Mouse (Mus musculus) megakaryocyte, embryonic 14.5 days (primary cell): Measurements from ENCODE around the gene Atoh8. TPM values are rescaled to one million over a fixed set of nuclear protein-coding genes. Genes with fewer than 3 reads are reported as not detected.

Experiments used
- H3K27me3 ChIP-seq: replicated peaks from 2 replicates; pipeline ENCODE3; 2012; ENCODE audit warnings: inconsistent platforms
- H3K36me3 ChIP-seq: replicated peaks from 2 replicates; pipeline ENCODE3; 2012; ENCODE audit warnings: low read length, inconsistent platforms, mixed read lengths
- H3K4me1 ChIP-seq: 2 replicates; pipeline ENCODE4 v1.6.1; 2012; ENCODE audit warnings: inconsistent platforms
- H3K4me3 ChIP-seq: replicated peaks from 2 replicates; pipeline ENCODE3; 2012; ENCODE audit warnings: moderate library complexity, mild to moderate bottlenecking, inconsistent platforms
- H3K9me3 ChIP-seq: 2 replicates; pipeline ENCODE4 v1.6.1; 2012; ENCODE audit warnings: inconsistent platforms
- FLI1 ChIP-seq: IDR thresholded peaks from 2 replicates; pipeline ENCODE4 v1.6.1; 2012; ENCODE audit warnings: low read length, inconsistent platforms, mixed read lengths
- GATA1 ChIP-seq: IDR thresholded peaks from 3 replicates; pipeline ENCODE4 v1.6.1; 2012; ENCODE audit warnings: mixed read lengths, low read length, inconsistent platforms, borderline replicate concordance
- polyA plus RNA-seq: library from polyadenylated mRNA; stranded (reverse); fragments of >175 nt; gene quantifications from 2 replicates; pipeline ENCODE4 v1.2.3, GENCODE M21; 2012; ENCODE audit warnings: low replicate concordance; ENCODE audit not compliant: insufficient read depth

The Atoh8 gene
- polyA plus RNA-seq, 1 experiment, result 51.0 TPM

- Histone ChIP-seq H3K9me3 (no peaks in the 10 kb centered on the region), H3K4me1 (peaks cover 100% of the 10 kb centered on the region), H3K4me3 (no peak overlapping the region), H3K27me3 (no peaks in the 10 kb centered on the region), H3K36me3 (peaks cover 16% of the 10 kb centered on the region)
- TF ChIP-seq GATA1 (no peak), FLI1 (no peak)
Observed at GRCm38 (mm10) chr6:72272161-72272696, 36.9 kb upstream of the Atoh8 start.

GRCm38 (mm10) chr6:72270952-72271519, 35.7 kb upstream of the Atoh8 start:
- H3K27me3 ChIP-seq, result no peaks in the 10 kb centered on the region

DNA sequence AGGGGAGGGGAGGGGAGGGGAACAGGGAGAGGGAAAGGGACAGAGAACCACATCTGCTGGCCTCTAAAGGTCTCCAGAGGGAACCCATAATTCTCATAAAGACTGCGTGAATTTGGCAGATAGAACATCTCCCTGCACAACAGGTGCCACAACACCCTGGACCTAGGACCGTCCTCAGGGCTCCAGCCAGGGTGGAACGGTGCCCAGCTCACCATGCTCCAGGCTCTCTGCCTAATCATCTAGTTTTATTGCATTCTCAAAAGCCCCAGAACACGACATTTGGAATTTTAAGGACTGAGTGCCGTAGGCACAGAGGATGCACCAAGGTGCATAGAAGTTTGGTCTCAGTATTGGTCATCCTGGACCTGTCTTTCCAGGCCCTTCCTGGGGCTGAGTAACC, 34.9 kb upstream of the Atoh8 start:
- Histone ChIP-seq H3K4me1 (peaks cover 100% of the 10 kb centered on the region), H3K9me3 (no peaks in the 10 kb centered on the region), H3K4me3 (no peak overlapping the region), H3K27me3 (no peaks in the 10 kb centered on the region), H3K36me3 (peaks cover 10% of the 10 kb centered on the region)
- no peak for TF ChIP-seq FLI1
- TF ChIP-seq GATA1, result no peak

More at GRCm38 (mm10) chr6:72270952-72271519, 35.7 kb upstream of the Atoh8 start:
- TF ChIP-seq GATA1, result no peak
- TF ChIP-seq FLI1, result no peak
- no peaks in the 10 kb centered on the region for H3K9me3 ChIP-seq
- peaks cover 10% of the 10 kb centered on the region for H3K36me3 ChIP-seq
- H3K4me1 ChIP-seq, result peaks cover 100% of the 10 kb centered on the region
- H3K4me3 ChIP-seq, result peak overlapping the region; percentile 16

DNA sequence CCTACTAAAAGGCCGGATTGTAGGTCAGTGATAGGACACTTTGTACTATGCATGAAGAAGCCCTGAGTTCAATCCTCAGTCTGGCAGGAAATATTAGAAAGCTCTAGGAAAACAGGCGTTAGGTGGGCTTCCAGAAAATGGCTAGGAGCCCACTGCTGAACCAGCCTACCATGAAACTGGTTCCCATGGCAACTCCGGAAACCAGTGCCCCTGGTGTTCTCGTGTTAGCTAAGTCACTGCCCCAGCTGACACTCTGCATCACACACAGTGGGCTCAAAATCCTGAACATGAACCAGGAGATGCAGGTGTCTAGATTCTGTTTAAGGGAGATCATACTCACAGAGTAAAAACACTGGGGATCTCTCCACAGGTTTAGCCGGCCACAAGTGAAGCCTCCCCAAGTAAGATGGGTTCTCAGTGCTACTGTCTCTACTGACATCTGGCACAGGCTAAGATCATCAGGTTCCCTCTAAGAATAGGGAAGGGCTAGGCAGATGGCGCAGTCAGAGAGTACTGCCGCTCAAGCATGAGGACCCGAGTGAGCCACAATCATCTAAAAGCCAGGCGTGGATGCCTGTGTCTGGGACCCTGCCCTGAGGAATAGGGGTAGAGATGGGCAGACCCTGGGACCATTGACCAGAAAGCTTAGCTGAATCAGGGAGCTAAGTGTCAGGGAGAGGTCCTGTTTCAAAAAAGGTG, 32.9 kb upstream of the Atoh8 start:
- Histone ChIP-seq H3K4me1 (peaks cover 100% of the 10 kb centered on the region), H3K36me3 (peaks cover 11% of the 10 kb centered on the region), H3K4me3 (no peak overlapping the region), H3K9me3 (no peaks in the 10 kb centered on the region), H3K27me3 (no peaks in the 10 kb centered on the region)
- TF ChIP-seq FLI1, result no peak
- TF ChIP-seq GATA1, result no peak

DNA sequence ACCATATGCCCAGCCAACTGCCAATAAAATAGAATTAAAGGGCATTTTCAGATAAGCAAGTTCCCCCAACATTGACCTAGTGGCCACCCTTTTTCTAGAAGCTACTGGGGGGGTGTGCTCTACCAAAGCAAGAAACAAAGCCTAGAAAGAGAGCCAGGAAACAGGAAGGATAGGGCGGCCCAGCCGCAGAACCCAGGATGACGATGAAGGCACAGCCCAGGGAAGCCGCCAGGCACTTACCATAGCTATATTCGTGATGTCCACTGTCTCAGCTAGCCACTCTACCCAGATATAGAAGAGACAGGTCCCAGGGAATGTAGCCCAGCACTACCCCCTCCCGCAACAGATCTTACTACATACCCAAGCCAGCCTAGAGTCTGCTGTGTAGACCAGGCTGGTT, 30.3 kb upstream of the Atoh8 start:
- H3K4me1 ChIP-seq, result peaks cover 100% of the 10 kb centered on the region
- H3K27me3 ChIP-seq, result no peaks in the 10 kb centered on the region
- H3K36me3 ChIP-seq, result peaks cover 23% of the 10 kb centered on the region
- no peaks in the 10 kb centered on the region for H3K9me3 ChIP-seq
- peak overlapping the region; percentile 85 for H3K4me3 ChIP-seq
- TF ChIP-seq FLI1 (no peak), GATA1 (no peak)

DNA sequence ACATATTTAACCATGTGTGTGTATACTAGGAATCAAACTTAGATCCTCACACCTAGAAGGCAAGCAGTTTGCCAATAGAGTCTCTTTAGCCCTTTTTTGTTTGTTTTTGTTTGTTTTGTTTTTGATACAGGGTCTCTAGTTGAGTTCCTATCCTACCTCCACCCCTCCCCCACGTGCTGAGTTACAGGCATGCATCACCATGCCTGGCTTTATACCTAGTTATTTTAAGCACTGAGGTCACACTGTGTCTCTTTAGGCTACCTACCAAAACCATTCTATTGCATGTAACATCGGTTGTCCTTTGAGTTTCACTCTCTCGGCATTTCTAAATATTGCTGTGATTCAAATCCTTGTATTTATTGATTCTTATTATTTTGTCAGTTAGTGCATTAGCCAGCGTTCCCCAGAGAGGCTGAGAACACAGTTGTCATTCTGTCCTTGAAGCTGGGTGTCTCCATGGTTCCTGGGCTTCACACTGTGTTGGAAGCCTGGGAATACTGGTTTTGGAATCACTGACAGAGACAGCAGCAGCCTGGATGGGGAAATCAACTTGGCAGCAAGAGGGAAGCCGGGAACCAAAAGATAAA, 28.4 kb upstream of the Atoh8 start:
- Histone ChIP-seq H3K36me3 (peaks cover 42% of the 10 kb centered on the region), H3K9me3 (no peaks in the 10 kb centered on the region), H3K27me3 (no peaks in the 10 kb centered on the region), H3K4me1 (peaks cover 100% of the 10 kb centered on the region), H3K4me3 (no peak overlapping the region)
- TF ChIP-seq GATA1, result no peak
- TF ChIP-seq FLI1, result no peak

- Histone ChIP-seq H3K4me3 (peak overlapping the region; percentile 23), H3K4me1 (peaks cover 93% of the 10 kb centered on the region), H3K27me3 (no peaks in the 10 kb centered on the region), H3K9me3 (no peaks in the 10 kb centered on the region), H3K36me3 (peaks cover 55% of the 10 kb centered on the region)
- TF ChIP-seq FLI1 (no peak), GATA1 (no peak)
Observed at GRCm38 (mm10) chr6:72261683-72262320, 26.4 kb upstream of the Atoh8 start.

DNA sequence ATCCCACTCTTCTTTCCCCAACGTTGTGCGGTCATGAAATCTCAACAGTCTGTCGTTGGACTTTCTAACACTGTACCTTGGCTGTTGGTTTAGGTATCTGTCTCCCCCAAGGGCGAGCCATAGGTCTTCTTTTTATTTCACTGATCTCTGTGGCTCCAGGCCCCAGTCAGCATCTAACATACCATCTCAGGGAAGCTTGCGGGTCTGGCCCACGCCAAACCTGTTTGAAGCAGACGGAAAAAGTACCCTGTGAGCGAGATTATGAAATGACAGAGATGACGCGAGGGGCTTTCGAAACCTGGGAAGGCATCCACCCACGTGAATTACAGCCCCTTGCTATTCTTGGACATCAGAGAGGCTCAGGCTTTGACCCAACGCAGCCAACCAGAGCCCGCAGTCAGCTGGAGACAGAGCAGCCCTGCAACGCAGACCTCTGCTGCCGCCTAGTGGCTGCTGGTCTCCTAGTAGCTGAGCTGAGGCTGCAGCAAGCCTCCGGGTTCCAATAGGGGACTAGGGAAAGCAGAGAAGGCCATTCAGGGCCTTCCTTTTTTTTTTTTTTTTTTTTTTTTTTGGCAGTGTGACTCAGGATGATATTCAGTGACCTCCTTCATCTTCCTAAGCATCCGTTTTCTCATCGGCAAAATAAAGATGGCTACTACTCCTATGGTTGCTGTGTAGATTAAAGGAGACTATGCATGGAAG, 25.8 kb upstream of the Atoh8 start:
- TF ChIP-seq FLI1 (no peak), GATA1 (no peak)
- no peaks in the 10 kb centered on the region for H3K27me3 ChIP-seq

DNA sequence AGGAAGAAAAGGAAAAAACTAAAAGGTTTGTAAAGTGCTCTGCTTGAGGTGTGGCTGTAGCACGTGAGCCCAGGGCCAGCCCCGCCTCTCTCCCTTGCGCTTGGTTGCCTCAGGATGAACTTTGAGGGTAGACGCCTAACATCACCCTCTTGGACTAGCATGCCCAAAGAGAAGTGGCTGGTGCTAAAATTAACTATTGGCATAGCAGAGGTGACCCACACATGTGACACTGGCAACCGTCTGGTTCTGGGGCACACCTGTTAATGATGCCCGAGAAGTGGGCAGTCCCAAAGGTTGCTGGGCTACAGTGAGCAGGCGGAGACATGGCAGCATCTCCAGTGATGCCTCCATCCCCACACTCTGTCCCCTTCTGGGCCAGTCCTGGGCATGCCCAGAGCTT, 24.1 kb upstream of the Atoh8 start:
- no peak overlapping the region for H3K4me3 ChIP-seq
- H3K4me1 ChIP-seq, result peaks cover 93% of the 10 kb centered on the region
- H3K27me3 ChIP-seq, result no peaks in the 10 kb centered on the region
- TF ChIP-seq FLI1, result no peak
- no peak for TF ChIP-seq GATA1
- peaks cover 73% of the 10 kb centered on the region for H3K36me3 ChIP-seq
- no peaks in the 10 kb centered on the region for H3K9me3 ChIP-seq

More for the DNA sequence above, 25.8 kb upstream of the Atoh8 start:
- H3K9me3 ChIP-seq, result no peaks in the 10 kb centered on the region
- H3K4me1 ChIP-seq, result peaks cover 93% of the 10 kb centered on the region
- peak overlapping the region; percentile 62 for H3K4me3 ChIP-seq
- peaks cover 61% of the 10 kb centered on the region for H3K36me3 ChIP-seq

DNA sequence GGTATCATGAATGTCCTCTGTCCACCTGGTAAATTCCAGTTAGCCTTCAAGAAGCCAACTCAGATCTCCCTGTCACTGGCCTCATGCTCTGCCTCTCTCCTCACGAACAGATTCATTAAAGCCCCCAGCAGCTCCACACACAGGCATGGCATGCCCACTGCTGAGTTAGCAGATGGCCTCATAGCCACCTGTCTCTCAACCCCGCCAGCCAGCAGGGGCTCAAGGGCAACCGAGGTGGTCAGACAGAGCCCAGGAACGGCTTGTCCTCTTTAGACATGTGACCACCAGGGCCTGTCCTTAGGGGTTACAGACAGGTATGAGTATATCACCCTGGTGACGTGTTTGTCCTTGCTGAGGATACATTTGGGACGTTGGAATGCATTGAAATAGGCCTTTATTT, 19.9 kb upstream of the Atoh8 start:
- no peaks in the 10 kb centered on the region for H3K27me3 ChIP-seq
- H3K4me1 ChIP-seq, result peaks cover 90% of the 10 kb centered on the region
- H3K4me3 ChIP-seq, result no peak overlapping the region
- H3K36me3 ChIP-seq, result peaks cover 78% of the 10 kb centered on the region
- no peak for TF ChIP-seq FLI1
- no peak for TF ChIP-seq GATA1
- H3K9me3 ChIP-seq, result no peaks in the 10 kb centered on the region
